Mouse (Mus musculus) cerebellum, adult (tissue): ENCODE measurements around the gene Polm.

Experiments used
- ATAC-seq: cut with Nextera tagmentation; 2 replicates; pipeline ENCODE4 v1.9.2; 2017; ENCODE audit warnings: mild to moderate bottlenecking, moderate library complexity, mixed read lengths; ENCODE audit not compliant: insufficient number of reproducible peaks, low FRiP score, low TSS enrichment

Polm gene

GRCm38 (mm10) chr11:5856479-5857130 lies 18.8 kb upstream of the Polm start:
- no peak for ATAC-seq

- ATAC-seq = no peak
These were observed 18.1 kb upstream of the Polm start for GRCm38 (mm10) chr11:5855902-5856301.

- ATAC-seq = no peak
These were observed 17.7 kb upstream of the Polm start for GRCm38 (mm10) chr11:5855481-5855880.

- ATAC-seq = no peak
These were observed 14.5 kb upstream of the Polm start for GRCm38 (mm10) chr11:5852314-5852713.

GRCm38 (mm10) chr11:5851021-5851736 lies 13.4 kb upstream of the Polm start:
- ATAC-seq = no peak

- no peak for ATAC-seq
These were observed 12.6 kb upstream of the Polm start for GRCm38 (mm10) chr11:5850452-5850851.

- ATAC-seq = no peak
These were observed 11.5 kb upstream of the Polm start for GRCm38 (mm10) chr11:5849316-5849715.

GRCm38 (mm10) chr11:5848741-5849140 lies 10.9 kb upstream of the Polm start:
- ATAC-seq = no peak

GRCm38 (mm10) chr11:5846639-5847345 lies 9.0 kb upstream of the Polm start:
- no peak for ATAC-seq

- ATAC-seq = no peak
These were observed 5.3 kb upstream of the Polm start for GRCm38 (mm10) chr11:5843131-5843530.

GRCm38 (mm10) chr11:5841751-5842150 lies 3.9 kb upstream of the Polm start:
- no peak for ATAC-seq

- no peak for ATAC-seq
These were observed 2.5 kb upstream of the Polm start for GRCm38 (mm10) chr11:5840346-5840745.

GRCm38 (mm10) chr11:5836126-5836525 lies 1.7 kb downstream of the Polm start:
- no peak for ATAC-seq

- ATAC-seq = no peak
These were observed 2.8 kb downstream of the Polm start for GRCm38 (mm10) chr11:5835057-5835456.

GRCm38 (mm10) chr11:5834506-5834905 lies 3.3 kb downstream of the Polm start:
- no peak for ATAC-seq

GRCm38 (mm10) chr11:5829327-5829726 lies 8.5 kb downstream of the Polm start:
- no peak for ATAC-seq

- ATAC-seq = no peak
These were observed 9.2 kb downstream of the Polm start for GRCm38 (mm10) chr11:5828509-5829191.

GRCm38 (mm10) chr11:5827931-5828330 lies 9.9 kb downstream of the Polm start:
- ATAC-seq = no peak

- no peak for ATAC-seq
These were observed 12.4 kb downstream of the Polm start for GRCm38 (mm10) chr11:5825432-5825831.

GRCm38 (mm10) chr11:5819223-5819622 lies 18.6 kb downstream of the Polm start:
- no peak for ATAC-seq

GRCm38 (mm10) chr11:5813381-5813780 lies 24.4 kb downstream of the Polm start:
- ATAC-seq = no peak
